Mouse (Mus musculus) lung, embryonic 15.5 days (tissue): Measurements from ENCODE around the gene Zfp277. TPM values are rescaled to one million over a fixed set of nuclear protein-coding genes. Genes with fewer than 3 reads are reported as not detected.

Source experiments
- ATAC-seq: fragments of 200-750 bp; cut with Nextera tagmentation; 2 replicates; pipeline ENCODE4 v1.8.0; 2017; ENCODE audit warnings: moderate number of reproducible peaks, borderline replicate concordance; ENCODE audit not compliant: low FRiP score, low TSS enrichment; ENCODE audit errors: extremely low read depth
- H3K27ac ChIP-seq: fragments of 300-500 bp; sonication (generic); 2 replicates; pipeline ENCODE4 v1.5.1; 2015; ENCODE audit warnings: moderate library complexity, mild to moderate bottlenecking, inconsistent platforms
- H3K27me3 ChIP-seq: fragments of 300-500 bp; sonication (generic); 2 replicates; pipeline ENCODE4 v1.6.1; 2015; ENCODE audit warnings: inconsistent platforms
- H3K36me3 ChIP-seq: fragments of 300-500 bp; sonication (generic); 2 replicates; pipeline ENCODE4 v1.6.1; 2015; ENCODE audit warnings: inconsistent platforms
- H3K4me1 ChIP-seq: fragments of 300-500 bp; sonication (generic); 2 replicates; pipeline ENCODE4 v1.6.1; 2015; ENCODE audit warnings: inconsistent platforms
- H3K4me2 ChIP-seq: fragments of 300-500 bp; sonication (generic); 2 replicates; pipeline ENCODE4 v1.6.1; 2015; ENCODE audit warnings: inconsistent platforms, mild to moderate bottlenecking, moderate library complexity
- H3K4me3 ChIP-seq: fragments of 300-500 bp; sonication (generic); 2 replicates; pipeline ENCODE4 v1.5.1; 2015; ENCODE audit warnings: mild to moderate bottlenecking, inconsistent platforms
- H3K9ac ChIP-seq: fragments of 300-500 bp; sonication (generic); 2 replicates; pipeline ENCODE4 v1.6.1; 2015; ENCODE audit warnings: inconsistent platforms
- H3K9me3 ChIP-seq: fragments of 300-500 bp; sonication (generic); 2 replicates; pipeline ENCODE4 v1.6.1; 2016; ENCODE audit warnings: inconsistent platforms
- WGBS: fragments of 180-500 bp; shearing (Covaris S2); methylation state at CpG from one replicate; pipeline ENCODE4 v1.1.7; 2015; 5-methylcytosine and 5-hydroxymethylcytosine counted together
- polyA plus RNA-seq: library from polyadenylated mRNA; unstranded; fragments of >200 nt; fragmentation: Nextera tagmentation; extraction: Ambion mirVana; gene quantifications from 2 replicates; pipeline ENCODE4 v1.2.1, GENCODE M21; 2015

Zfp277 gene
- polyA plus RNA-seq: 41.5 and 43.8 TPM in 2 replicates

DNA sequence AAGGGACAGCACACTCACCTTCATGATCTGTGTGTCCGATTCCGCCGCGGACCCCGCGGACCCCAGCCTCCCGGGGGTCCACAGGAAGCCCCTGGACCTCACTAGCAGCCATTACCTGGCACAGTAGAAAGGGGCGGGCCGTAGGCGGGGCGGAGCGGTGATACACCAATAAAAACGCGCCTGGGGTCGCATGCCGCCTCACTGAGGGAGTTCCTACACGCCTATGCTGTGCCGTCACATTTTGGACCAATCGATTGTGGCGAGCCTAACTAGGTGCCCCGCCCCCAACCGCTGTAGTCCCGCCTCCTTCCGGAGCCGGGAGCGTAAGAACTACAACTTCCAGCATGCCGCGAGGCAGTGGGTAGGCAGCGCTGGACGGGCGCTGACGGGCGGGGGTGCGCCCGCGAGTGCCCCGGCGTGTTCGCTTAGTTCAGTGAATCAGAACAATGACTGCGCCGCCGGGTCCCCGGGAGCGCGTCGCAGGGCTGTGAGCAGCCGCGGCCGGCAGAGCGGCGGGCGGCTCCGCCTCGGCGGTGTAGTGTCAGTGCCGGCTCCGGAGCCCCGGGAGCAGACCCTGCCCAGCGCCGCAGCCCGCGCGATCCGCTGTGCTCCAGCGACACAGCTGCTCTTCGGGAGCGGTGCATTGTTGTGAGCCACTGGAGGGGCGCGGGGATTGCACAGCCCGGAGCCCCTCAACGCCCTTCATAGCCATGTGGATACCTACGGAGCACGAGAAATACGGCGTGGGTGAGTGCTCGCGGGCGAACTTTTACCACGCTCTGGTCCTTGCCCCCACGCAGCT lies at the start of gene Zfp277, which contains the start of gene Dock4:
Zfp277 (minus strand) TSS at position 255 of the 802 bp plus-strand sequence.
Dock4 (plus strand) TSS at position 305 of the 802 bp plus-strand sequence.
- H3K27ac ChIP-seq: peak within 1 kb of the TSS; percentile 85
- H3K4me1 ChIP-seq: peaks cover 34% of the 10 kb centered on the region
- under 1% methylated on average over 80 of the region's 80 CpGs for whole genome bisulfite sequencing
- H3K4me2 ChIP-seq: peak within 1 kb of the TSS; percentile 87
- no peaks in the 10 kb centered on the region for H3K27me3 ChIP-seq
- H3K4me3 ChIP-seq: peak within 1 kb of the TSS; percentile 78
- ATAC-seq: peak; percentile 98
- no peaks in the 10 kb centered on the region for H3K36me3 ChIP-seq
- H3K9me3 ChIP-seq: no peaks in the 10 kb centered on the region
- H3K9ac ChIP-seq: peak within 1 kb of the TSS; percentile 80

DNA sequence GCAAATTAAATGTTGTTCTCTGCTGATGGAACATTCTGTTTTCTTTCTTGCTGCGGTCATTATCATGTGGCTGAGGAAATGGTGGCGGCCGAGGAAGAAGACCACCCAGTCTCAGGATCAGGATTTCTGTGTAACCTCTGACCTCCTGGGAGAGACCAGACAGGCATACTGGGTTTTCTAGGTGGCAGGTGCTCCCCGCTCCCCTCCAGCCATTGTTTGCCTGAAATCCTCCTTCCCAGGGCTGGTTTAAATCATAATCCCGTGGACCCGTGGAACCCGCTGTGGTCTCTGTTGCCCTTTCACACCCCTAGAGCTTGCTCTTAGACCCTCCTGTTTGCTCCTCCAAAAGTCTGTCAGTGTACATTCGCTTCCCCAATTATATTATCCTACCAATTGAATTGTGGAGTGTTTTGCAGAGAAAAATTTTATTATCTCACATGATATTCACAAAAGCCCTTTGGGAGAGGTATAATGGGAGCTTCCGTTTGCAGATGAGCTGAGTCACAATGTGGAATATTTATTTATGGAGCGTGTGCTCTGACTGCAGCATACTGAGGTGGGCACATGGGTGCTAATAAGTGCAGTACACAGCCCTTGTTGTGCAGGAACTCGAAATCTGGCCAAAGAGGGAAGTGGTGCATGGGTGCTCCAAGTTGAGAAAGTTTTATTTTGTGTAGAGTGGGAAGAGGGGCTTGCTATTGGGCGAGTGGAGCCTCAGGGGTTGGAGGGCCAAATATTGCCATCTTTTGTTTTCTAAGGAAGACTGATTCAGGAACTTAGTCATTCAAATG lies 40.5 kb upstream of the Zfp277 start:
- Histone ChIP-seq H3K27me3 (no peaks in the 10 kb centered on the region), H3K4me1 (peaks cover 18% of the 10 kb centered on the region; the same call in 1 of the 2 replicates), H3K9me3 (no peaks in the 10 kb centered on the region), H3K36me3 (no peaks in the 10 kb centered on the region), H3K27ac (no peak overlapping the region), H3K9ac (no peak overlapping the region), H3K4me3 (no peak overlapping the region), H3K4me2 (no peak overlapping the region)
- ATAC-seq: no peak
- 64% methylated on average over 12 of the region's 12 CpGs for WGBS

DNA sequence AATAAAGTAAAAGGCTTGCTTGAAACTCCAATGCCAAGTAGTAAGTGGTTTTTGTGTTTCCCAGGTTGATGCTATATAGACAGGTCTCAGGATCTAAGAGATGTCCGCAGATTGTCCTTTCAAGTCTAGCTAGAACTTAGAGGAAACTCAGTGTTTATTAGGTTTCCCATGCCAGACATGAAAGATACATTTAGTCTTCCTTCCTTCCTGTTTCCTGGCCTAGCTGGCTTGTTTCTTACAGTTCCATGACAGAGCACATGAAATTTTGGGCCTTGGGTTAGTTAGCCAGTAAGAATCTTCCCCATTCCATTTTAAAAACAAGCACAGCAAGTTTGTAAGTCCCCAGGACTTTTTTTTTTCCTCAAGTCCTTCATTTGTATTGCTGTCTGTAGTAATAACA lies 39.5 kb upstream of the Zfp277 start:
- peaks cover 18% of the 10 kb centered on the region; the same call in 1 of the 2 replicates for H3K4me1 ChIP-seq
- no peak overlapping the region for H3K4me2 ChIP-seq
- H3K4me3 ChIP-seq: no peak overlapping the region
- H3K27ac ChIP-seq: no peak overlapping the region
- ATAC-seq: no peak
- H3K9ac ChIP-seq: no peak overlapping the region
- no peaks in the 10 kb centered on the region for H3K9me3 ChIP-seq
- 78% methylated on average over 1 of the region's 1 CpGs for WGBS
- H3K27me3 ChIP-seq: no peaks in the 10 kb centered on the region
- H3K36me3 ChIP-seq: no peaks in the 10 kb centered on the region

DNA sequence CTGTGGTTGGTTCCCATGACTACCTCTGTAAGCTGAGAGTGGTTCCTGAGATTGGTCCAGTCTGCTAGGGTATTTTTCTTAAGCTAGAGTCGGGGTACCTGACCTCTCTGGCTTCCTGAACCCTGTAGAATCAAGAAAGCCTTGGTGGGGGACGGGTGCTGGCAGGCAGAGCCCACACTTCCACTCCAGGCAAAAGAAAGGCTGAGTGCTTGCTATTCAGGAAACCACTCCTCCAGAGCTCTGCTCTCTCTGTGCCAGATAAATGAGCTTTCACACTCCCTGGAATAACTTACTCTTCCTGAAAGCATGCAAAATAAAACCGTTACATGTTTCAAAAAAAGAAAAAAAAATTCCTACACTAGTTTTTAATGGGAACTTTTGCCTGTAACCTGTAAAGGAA lies 38.5 kb upstream of the Zfp277 start:
- WGBS: 15% methylated on average over 3 of the region's 3 CpGs
- H3K4me3 ChIP-seq: no peak overlapping the region
- H3K9me3 ChIP-seq: no peaks in the 10 kb centered on the region
- H3K4me2 ChIP-seq: no peak overlapping the region; the same call in 1 of the 2 replicates
- H3K27me3 ChIP-seq: no peaks in the 10 kb centered on the region
- ATAC-seq: no peak
- H3K27ac ChIP-seq: peak overlapping the region; percentile 59; the same call in 1 of the 2 replicates
- H3K4me1 ChIP-seq: peaks cover 18% of the 10 kb centered on the region; the same call in 1 of the 2 replicates
- H3K9ac ChIP-seq: no peak overlapping the region
- H3K36me3 ChIP-seq: no peaks in the 10 kb centered on the region

DNA sequence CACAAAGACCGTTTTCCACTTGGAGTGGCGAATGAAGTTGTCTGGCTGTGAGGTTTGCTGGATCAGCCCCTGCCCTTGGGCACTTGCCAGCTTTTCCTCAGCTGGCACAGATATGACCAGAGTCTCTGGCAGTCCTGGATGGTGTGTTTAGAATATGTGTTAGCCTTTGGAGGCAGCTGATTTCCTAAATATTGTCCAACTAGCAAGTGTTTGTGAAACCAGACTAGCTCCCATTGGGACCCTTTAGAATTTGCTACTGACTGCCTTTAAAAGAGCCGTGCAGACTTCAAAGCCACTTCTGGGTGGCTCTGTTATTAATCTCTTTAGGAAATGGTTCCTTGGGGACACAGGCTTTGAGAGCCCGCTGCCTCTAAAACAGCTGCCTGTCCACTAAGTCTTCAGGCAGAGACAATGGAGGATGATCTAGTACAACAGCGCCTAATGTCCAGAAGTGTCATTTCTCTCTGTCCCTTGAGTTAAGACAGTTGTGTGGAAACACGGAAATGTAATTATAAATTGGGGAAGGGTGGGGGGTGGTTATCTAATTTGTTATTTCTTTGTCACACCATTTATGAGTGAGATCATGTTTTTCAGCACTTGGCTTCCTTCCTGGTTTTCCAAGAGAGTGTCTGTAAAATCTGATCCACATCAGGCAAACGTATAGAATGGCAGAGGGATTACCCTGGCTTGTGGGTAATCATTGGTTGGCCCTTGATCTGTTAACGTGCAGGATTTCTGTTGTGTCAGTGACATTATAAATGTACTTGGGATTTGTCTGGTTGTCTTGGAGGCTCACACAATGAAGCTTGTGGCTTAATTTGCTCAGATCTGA lies 32.1 kb upstream of the Zfp277 start:
- peak overlapping the region; percentile 6; the same call in 1 of the 2 replicates for H3K4me2 ChIP-seq
- no peaks in the 10 kb centered on the region for H3K27me3 ChIP-seq
- peak overlapping the region; percentile 16; the same call in 1 of the 2 replicates for H3K27ac ChIP-seq
- WGBS: 33% methylated on average over 8 of the region's 8 CpGs
- H3K9ac ChIP-seq: no peak overlapping the region
- H3K4me3 ChIP-seq: no peak overlapping the region
- peak; percentile 78 for ATAC-seq
- H3K9me3 ChIP-seq: no peaks in the 10 kb centered on the region
- no peaks in the 10 kb centered on the region for H3K36me3 ChIP-seq
- peaks cover 22% of the 10 kb centered on the region for H3K4me1 ChIP-seq

DNA sequence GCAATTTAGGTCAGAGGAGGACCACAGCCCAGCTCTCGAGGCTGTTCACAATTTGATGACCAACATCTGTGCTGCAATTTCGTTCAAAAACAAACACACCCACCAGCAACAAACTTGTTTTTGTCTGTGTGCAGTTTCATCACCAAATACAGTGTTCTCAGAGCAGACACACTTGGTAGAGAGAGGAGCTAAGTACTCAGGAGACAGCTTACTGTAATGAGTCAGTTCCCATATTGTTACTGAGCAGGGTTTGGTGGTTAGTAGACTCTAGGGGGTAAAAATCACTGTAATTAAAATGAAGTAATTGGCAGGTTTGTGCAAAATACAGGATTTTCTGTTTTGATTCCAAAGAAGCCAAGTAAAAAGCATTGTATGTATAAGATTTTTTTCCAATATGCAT lies 28.0 kb upstream of the Zfp277 start:
- Histone ChIP-seq H3K4me1 (peaks cover 37% of the 10 kb centered on the region), H3K4me3 (no peak overlapping the region), H3K36me3 (no peaks in the 10 kb centered on the region), H3K9me3 (no peaks in the 10 kb centered on the region), H3K27ac (no peak overlapping the region), H3K9ac (no peak overlapping the region), H3K27me3 (no peaks in the 10 kb centered on the region), H3K4me2 (no peak overlapping the region)
- 42% methylated on average over 2 of the region's 2 CpGs for WGBS
- no peak for ATAC-seq

DNA sequence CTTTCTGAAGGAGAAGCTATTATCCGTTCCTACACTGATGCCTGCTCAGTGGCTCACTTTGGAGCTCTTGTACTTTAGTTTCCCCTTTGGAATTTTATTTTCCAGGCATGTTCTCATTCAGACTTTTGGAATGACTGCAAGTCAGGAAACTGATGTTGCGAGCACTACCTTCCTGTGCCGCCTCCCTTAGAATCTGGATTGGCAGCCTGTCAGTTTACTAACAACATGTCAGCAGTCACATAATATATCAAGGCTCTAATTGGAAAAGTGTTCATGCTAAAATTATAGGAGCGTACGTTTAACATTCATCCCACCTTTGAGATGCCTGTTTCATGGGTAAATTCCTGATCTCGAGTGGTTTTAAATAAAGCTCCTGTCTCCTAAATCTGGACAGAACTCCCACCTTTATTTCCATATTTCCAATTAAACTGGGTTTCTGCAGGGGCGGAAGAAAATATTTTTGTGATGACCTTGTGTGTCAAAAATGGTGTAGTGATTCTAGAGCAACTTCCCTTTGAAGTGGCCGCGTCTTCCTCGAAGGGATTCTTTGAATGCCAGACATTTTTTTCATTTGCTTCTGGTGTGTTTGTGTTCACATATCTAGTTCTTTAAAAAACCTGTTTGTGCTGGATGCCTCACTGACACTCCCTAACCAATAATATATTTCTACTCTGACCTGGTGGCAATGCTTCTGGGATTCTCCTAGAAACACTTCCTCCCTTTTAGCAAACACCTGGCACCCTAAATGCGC lies 26.1 kb upstream of the Zfp277 start:
- Histone ChIP-seq H3K9ac (no peak overlapping the region), H3K4me1 (peaks cover 24% of the 10 kb centered on the region), H3K27me3 (no peaks in the 10 kb centered on the region), H3K9me3 (no peaks in the 10 kb centered on the region), H3K4me3 (peak overlapping the region; percentile 15), H3K27ac (no peak overlapping the region), H3K4me2 (peak overlapping the region; percentile 44), H3K36me3 (no peaks in the 10 kb centered on the region)
- 21% methylated on average over 11 of the region's 11 CpGs for WGBS
- ATAC-seq: no peak

DNA sequence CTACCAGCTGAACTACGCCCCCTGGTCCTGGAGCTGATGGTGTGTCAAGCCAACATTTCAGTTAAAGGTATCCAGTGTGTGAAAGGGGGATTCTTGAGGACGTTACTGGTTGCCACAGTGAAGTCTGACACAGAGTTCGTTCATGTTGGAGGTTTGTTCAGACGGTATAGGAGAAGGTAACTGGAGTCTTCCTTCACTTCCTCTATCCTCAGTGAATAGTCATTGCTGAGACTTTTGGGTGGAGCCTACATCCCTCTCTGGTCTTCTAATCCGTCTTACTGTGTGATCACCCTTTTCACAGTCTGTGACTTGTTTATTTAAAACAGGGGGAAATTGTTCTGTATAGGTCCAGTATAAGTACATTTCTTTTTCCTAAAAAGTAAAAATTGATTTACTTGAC lies 23.3 kb upstream of the Zfp277 start:
- WGBS: 68% methylated on average over 5 of the region's 5 CpGs
- ATAC-seq: no peak
- H3K36me3 ChIP-seq: no peaks in the 10 kb centered on the region

DNA sequence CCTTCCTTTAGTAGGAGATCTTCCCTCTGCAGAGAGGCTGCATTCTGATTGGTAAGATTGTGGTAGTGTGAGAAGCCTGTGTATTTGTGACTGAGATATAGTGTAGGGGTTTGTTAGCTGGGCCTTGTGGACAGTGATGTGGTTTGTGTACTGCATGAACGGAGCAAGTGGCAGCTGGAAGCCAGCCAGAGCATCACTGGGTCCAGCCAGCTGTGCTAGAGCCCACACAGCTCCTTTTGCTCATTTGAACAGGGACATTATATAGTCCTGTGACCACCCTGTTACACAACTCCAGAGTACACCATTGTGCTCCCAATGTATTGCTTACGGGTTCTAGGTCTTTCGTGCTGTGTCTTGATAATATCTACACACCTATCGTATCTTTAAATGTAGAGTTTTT lies 22.5 kb upstream of the Zfp277 start:
- Histone ChIP-seq H3K4me2 (no peak overlapping the region), H3K36me3 (no peaks in the 10 kb centered on the region), H3K4me3 (no peak overlapping the region), H3K27ac (no peak overlapping the region), H3K9me3 (no peaks in the 10 kb centered on the region), H3K4me1 (peaks cover 31% of the 10 kb centered on the region), H3K27me3 (no peaks in the 10 kb centered on the region), H3K9ac (no peak overlapping the region)
- WGBS: 74% methylated on average over 4 of the region's 4 CpGs
- no peak for ATAC-seq

More for the DNA sequence above, 23.3 kb upstream of the Zfp277 start:
- H3K4me3 ChIP-seq: no peak overlapping the region
- no peak overlapping the region for H3K4me2 ChIP-seq
- H3K4me1 ChIP-seq: peaks cover 33% of the 10 kb centered on the region
- H3K27me3 ChIP-seq: no peaks in the 10 kb centered on the region
- no peaks in the 10 kb centered on the region for H3K9me3 ChIP-seq
- no peak overlapping the region for H3K9ac ChIP-seq
- H3K27ac ChIP-seq: no peak overlapping the region

DNA sequence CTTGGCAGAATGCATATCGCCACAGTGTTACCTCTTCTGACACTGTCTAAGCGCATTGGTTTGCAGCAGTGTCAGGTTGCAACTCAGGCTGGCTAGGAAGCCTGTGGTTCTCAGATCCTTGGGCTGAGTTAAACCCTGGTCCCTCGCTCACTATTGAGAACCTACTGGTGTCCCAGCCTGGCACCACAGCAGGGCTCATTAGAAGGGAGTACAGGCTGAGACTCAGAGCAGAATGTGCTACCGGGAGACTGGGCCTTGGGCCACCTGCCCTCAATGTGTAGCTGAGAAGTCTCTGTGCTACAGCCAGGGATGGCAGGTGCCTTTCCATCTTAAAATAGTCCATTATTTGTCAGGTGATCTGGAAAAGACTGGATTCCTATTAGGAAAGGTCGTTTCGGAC lies 18.6 kb upstream of the Zfp277 start:
- Histone ChIP-seq H3K27me3 (no peaks in the 10 kb centered on the region), H3K36me3 (no peaks in the 10 kb centered on the region), H3K9me3 (no peaks in the 10 kb centered on the region), H3K27ac (no peak overlapping the region), H3K4me3 (no peak overlapping the region), H3K9ac (no peak overlapping the region), H3K4me1 (peaks cover 29% of the 10 kb centered on the region), H3K4me2 (peak overlapping the region; percentile 3; the same call in 1 of the 2 replicates)
- WGBS: 51% methylated on average over 6 of the region's 6 CpGs
- ATAC-seq: peak; percentile 55

DNA sequence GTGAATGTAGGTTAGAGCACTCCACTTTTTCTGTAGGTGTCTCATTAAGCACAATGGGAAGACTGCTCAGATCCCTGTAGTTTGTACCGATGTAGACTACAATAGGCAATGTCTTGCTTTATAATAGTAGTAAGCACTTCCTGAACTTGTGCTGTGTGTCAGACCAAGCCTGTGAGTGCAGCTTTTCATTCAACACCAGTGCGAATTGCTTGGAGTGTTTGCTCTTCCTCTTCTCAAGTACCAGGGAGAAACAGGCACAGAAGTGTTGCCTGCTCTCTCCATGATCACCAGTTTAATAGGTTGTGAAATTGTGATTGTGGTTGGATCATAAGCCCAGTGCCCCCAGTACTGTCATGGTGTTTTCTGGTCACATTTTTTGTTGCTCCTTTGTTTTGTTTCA lies 18.1 kb upstream of the Zfp277 start:
- Histone ChIP-seq H3K27ac (no peak overlapping the region), H3K4me1 (peaks cover 30% of the 10 kb centered on the region), H3K27me3 (no peaks in the 10 kb centered on the region), H3K9me3 (no peaks in the 10 kb centered on the region), H3K9ac (no peak overlapping the region), H3K36me3 (no peaks in the 10 kb centered on the region), H3K4me3 (no peak overlapping the region), H3K4me2 (peak overlapping the region; percentile 14; the same call in 1 of the 2 replicates)
- WGBS: 31% methylated on average over 2 of the region's 2 CpGs
- peak; percentile 36; the same call in 1 of the 2 replicates for ATAC-seq
